Comparison of ENCODE assay signal across 8 mouse cellular contexts in genomic region chr1:84851512-84852235, GRCm38 (mm10). TPM values are rescaled to one million over a fixed set of nuclear protein-coding genes. Genes with fewer than 3 reads are reported as not detected.
DNase-seq lines count a peak whose midpoint lies in the region; ATAC-seq and TF ChIP-seq lines count a peak whose summit lies in the region.

No protein-coding gene starts in this region.

- peak; percentile 22 for DNase-seq in hindbrain, embryonic 10.5 days (ENCODE audit: low spot score)
- DNase-seq in hindbrain, postnatal 0 days (ENCODE audit: low spot score): no peak
- peak; percentile 52 for DNase-seq in fibroblast of lung, adult 2 months (ENCODE audit: low read depth)
- DNase-seq in liver: peak; percentile 70
- DNase-seq in right cerebral cortex, postnatal 36 days (ENCODE audit: low spot score in 2 of 2): no peak
- no peak for DNase-seq in adrenal gland, adult 2 months

- H3K4me2 ChIP-seq in hindbrain, postnatal 0 days (ENCODE audit: low read depth, low read length): no peak overlapping the region
- H3K4me2 ChIP-seq in stomach, embryonic 16.5 days (ENCODE audit: low read depth, low read length): no peak overlapping the region
- no peak overlapping the region for H3K4me2 ChIP-seq in hindbrain, embryonic 12.5 days (replicated peaks)

- no peak overlapping the region for H3K9ac ChIP-seq in hindbrain, postnatal 0 days (replicated peaks; ENCODE audit: low read length)
- no peak overlapping the region for H3K9ac ChIP-seq in stomach, embryonic 16.5 days (ENCODE audit: low read length)
- H3K9ac ChIP-seq in hindbrain, embryonic 12.5 days: no peak overlapping the region

- H3K27me3 ChIP-seq in hindbrain, embryonic 10.5 days (ENCODE audit: insufficient read depth, poor library complexity, severe bottlenecking): no peaks in the 10 kb centered on the region
- no peaks in the 10 kb centered on the region for H3K27me3 ChIP-seq in hindbrain, postnatal 0 days (ENCODE audit: insufficient read depth, low read length)
- H3K27me3 ChIP-seq in stomach, embryonic 16.5 days (ENCODE audit: control insufficient read depth, insufficient read depth, low read length): no peaks in the 10 kb centered on the region
- no peaks in the 10 kb centered on the region for H3K27me3 ChIP-seq in hindbrain, embryonic 12.5 days

- no peak overlapping the region for H3K4me3 ChIP-seq in hindbrain, embryonic 10.5 days
- no peak overlapping the region for H3K4me3 ChIP-seq in hindbrain, postnatal 0 days (ENCODE audit: low read length)
- H3K4me3 ChIP-seq in stomach, embryonic 16.5 days (replicated peaks; ENCODE audit: low read length): no peak overlapping the region
- no peak overlapping the region for H3K4me3 ChIP-seq in hindbrain, embryonic 12.5 days

- 36% methylated on average over 9 of the region's 9 CpGs for WGBS in hindbrain, embryonic 10.5 days
- WGBS in hindbrain, postnatal 0 days: 44% methylated on average over 9 of the region's 9 CpGs
- 31% methylated on average over 9 of the region's 9 CpGs for WGBS in stomach, embryonic 16.5 days
- WGBS in hindbrain, embryonic 12.5 days: 37% methylated on average over 9 of the region's 9 CpGs

- H3K27ac ChIP-seq in hindbrain, embryonic 10.5 days: no peak overlapping the region
- no peak overlapping the region for H3K27ac ChIP-seq in hindbrain, postnatal 0 days
- H3K27ac ChIP-seq in stomach, embryonic 16.5 days (ENCODE audit: low read length): no peak overlapping the region
- no peak overlapping the region for H3K27ac ChIP-seq in hindbrain, embryonic 12.5 days

- H3K4me1 ChIP-seq in hindbrain, embryonic 10.5 days (replicated peaks): peaks cover 9% of the 10 kb centered on the region; the same call in 1 of the 2 replicates
- H3K4me1 ChIP-seq in hindbrain, postnatal 0 days (ENCODE audit: insufficient read depth, low read length): no peaks in the 10 kb centered on the region
- H3K4me1 ChIP-seq in stomach, embryonic 16.5 days (ENCODE audit: control insufficient read depth, insufficient read depth, low read length): no peaks in the 10 kb centered on the region
- no peaks in the 10 kb centered on the region for H3K4me1 ChIP-seq in hindbrain, embryonic 12.5 days

- no peak for TF ChIP-seq CTCF in hindbrain, postnatal 0 days (IDR thresholded peaks at IDR 0.05; ENCODE audit: low read depth)

- no peak for ATAC-seq in hindbrain, postnatal 0 days
- ATAC-seq in stomach, embryonic 16.5 days (ENCODE audit: insufficient read depth, low FRiP score): peak; percentile 63; the same call in 1 of the 2 replicates
- no peak for ATAC-seq in hindbrain, embryonic 12.5 days (ENCODE audit: low FRiP score)

- H3K9me3 ChIP-seq in hindbrain, embryonic 10.5 days: no peaks in the 10 kb centered on the region
- H3K9me3 ChIP-seq in hindbrain, postnatal 0 days (ENCODE audit: low read length): no peaks in the 10 kb centered on the region
- no peaks in the 10 kb centered on the region for H3K9me3 ChIP-seq in stomach, embryonic 16.5 days (replicated peaks; ENCODE audit: control insufficient read depth, low read length)
- no peaks in the 10 kb centered on the region for H3K9me3 ChIP-seq in hindbrain, embryonic 12.5 days (replicated peaks)

- H3K36me3 ChIP-seq in hindbrain, embryonic 10.5 days: peaks cover 9% of the 10 kb centered on the region
- H3K36me3 ChIP-seq in hindbrain, postnatal 0 days (ENCODE audit: insufficient read depth, low read length): no peaks in the 10 kb centered on the region
- H3K36me3 ChIP-seq in stomach, embryonic 16.5 days (ENCODE audit: control insufficient read depth, insufficient read depth, low read length): no peaks in the 10 kb centered on the region
- 0 out of 2 replicates have a peak, but pooled peaks cover 2% of the 10 kb centered on the region for H3K36me3 ChIP-seq in hindbrain, embryonic 12.5 days

RNA-seq across cellular contexts. Expression of gene Trip12, which starts 11.4 kb away (rescaled TPM):
- polyA plus RNA-seq in hindbrain, embryonic 10.5 days (2016; fragmentation: Nextera tagmentation; extraction: Ambion mirVana): 68.1 and 80.0 TPM in 2 replicates
- total RNA-seq in hindbrain, postnatal 0 days (2014; rRNA removed): 82.2 and 92.8 TPM in 2 replicates
- 28.4 and 36.8 TPM in 2 replicates for polyA plus RNA-seq in hindbrain, postnatal 0 days (2015; fragmentation: Nextera tagmentation; extraction: Ambion mirVana)
- 58.1 and 61.1 TPM in 2 replicates for polyA plus RNA-seq in stomach, embryonic 16.5 days (2015; fragmentation: Nextera tagmentation; extraction: Ambion mirVana)
- polyA plus RNA-seq in hindbrain, embryonic 12.5 days (2016; fragmentation: Nextera tagmentation; extraction: Ambion mirVana): 109 and 118 TPM in 2 replicates
- total RNA-seq in adrenal gland, adult 2 months (2021): 100 to 1,000 TPM; 193 to 259 TPM
- polyA plus RNA-seq in adrenal gland, adult 2 months (2012; rRNA removed): 5.1 and 5.2 TPM in 2 replicates

RNA-seq across cellular contexts. Expression of gene Fbxo36, which starts 12.0 kb away (rescaled TPM):
- polyA plus RNA-seq in hindbrain, embryonic 10.5 days (2016; fragmentation: Nextera tagmentation; extraction: Ambion mirVana): 10.8 and 14.5 TPM in 2 replicates
- total RNA-seq in hindbrain, postnatal 0 days (2014; rRNA removed): 2.8 and 3.7 TPM in 2 replicates
- polyA plus RNA-seq in hindbrain, postnatal 0 days (2015; fragmentation: Nextera tagmentation; extraction: Ambion mirVana): 10.1 and 12.8 TPM in 2 replicates
- 9.1 and 9.8 TPM in 2 replicates for polyA plus RNA-seq in stomach, embryonic 16.5 days (2015; fragmentation: Nextera tagmentation; extraction: Ambion mirVana)
- 8.6 and 10.8 TPM in 2 replicates for polyA plus RNA-seq in hindbrain, embryonic 12.5 days (2016; fragmentation: Nextera tagmentation; extraction: Ambion mirVana)
- 10 to 100 TPM; 13.9 to 16.7 TPM for total RNA-seq in adrenal gland, adult 2 months (2021)
- 7.6 and 8.9 TPM in 2 replicates for polyA plus RNA-seq in adrenal gland, adult 2 months (2012; rRNA removed)

Comparison
In these comparisons a context has a peak if more than half of its experiments do, and no peak if none do; other contexts are left out.
1. DNase-seq: peak in hindbrain, embryonic 10.5 days (single experiment), fibroblast of lung, adult 2 months (single experiment) and liver (single experiment); none in hindbrain, postnatal 0 days (single experiment), right cerebral cortex, postnatal 36 days (0 of 2) and adrenal gland, adult 2 months (single experiment).